Mouse (Mus musculus): ENCODE results near the gene Fcho2.

Fcho2 gene

DNA sequence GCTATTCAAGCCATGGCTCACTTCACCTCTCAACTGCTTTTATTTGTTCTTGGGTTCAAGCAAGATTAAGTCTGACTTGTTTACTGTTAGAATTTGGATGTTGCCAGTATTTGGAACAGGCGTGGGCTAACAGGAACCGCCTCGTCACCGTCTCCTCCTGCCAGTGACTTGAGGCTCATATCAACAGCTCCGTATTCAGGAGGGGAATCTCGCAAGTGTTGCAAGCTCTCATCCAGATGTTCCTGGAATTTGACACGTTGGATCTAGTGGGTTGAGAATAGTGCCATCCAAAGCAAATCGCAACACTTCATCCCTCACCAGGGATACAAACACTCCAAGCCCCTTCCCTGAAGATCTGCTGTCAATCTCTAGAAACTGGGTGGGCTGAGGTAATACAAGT is 105.0 kb downstream of the Fcho2 start:
- peak; percentile 34 to 71 for DNase-seq

DNA sequence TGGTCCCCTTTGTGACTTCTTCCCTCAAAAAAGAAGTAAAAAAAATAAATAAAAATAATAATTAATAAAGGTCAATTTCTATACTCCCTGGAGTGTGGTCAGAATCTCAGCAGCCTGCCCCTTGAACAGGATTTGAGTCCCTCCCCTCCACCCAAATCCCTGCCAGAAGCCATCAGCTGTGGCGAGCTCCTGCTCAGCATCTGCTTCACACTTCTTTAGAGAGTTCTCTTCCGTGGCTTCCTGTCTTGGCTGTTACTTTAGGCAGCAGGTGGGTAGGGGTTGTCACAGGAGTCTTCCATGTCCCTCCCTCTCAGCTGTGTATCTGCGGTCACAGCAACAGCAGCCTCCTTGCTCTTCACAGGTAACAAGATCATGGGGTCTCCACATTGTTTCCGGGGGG is 109.7 kb downstream of the Fcho2 start:
- DNase-seq: no peak

GRCm38 (mm10) chr13:98703786-98704185 is 111.5 kb downstream of the Fcho2 start:
- DNase-seq: no peak

GRCm38 (mm10) chr13:98702361-98702760 is 112.9 kb downstream of the Fcho2 start:
- DNase-seq: no peak

GRCm38 (mm10) chr13:98701309-98701675 is 114.0 kb downstream of the Fcho2 start:
- DNase-seq: no peak

- no peak for DNase-seq
Observed at GRCm38 (mm10) chr13:98700661-98701308, 114.5 kb downstream of the Fcho2 start.

DNA sequence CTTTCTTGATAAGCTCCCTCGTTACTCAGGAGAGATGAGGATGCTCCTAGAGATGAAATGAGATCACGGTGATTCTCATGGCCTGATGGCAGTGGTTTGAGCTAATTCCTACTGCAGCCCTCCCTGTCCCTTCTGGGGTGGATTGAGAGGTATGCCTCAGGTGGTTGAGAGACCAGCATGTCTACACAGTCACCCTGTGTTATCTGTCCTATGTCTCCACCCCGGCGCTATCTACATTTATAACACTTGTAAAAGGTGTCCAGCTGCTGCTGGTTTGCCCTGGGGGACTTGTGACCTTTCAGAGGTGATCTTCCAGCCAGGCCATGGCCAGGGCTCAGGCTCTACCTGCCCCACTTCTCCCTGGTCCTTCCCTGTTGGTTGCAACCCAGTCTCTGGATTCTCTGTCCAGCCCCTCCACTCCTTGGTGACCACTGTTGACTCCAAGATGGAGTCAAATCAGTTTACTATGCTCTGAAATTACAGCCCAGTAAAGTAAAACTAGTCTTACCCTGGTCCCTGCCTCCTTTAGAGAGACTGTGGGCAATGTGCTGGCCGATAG is 115.2 kb downstream of the Fcho2 start:
- no peak for DNase-seq

GRCm38 (mm10) chr13:98699051-98699744 is 116.1 kb downstream of the Fcho2 start:
- DNase-seq: peak in 1 of 2 experiments; percentile 57

DNA sequence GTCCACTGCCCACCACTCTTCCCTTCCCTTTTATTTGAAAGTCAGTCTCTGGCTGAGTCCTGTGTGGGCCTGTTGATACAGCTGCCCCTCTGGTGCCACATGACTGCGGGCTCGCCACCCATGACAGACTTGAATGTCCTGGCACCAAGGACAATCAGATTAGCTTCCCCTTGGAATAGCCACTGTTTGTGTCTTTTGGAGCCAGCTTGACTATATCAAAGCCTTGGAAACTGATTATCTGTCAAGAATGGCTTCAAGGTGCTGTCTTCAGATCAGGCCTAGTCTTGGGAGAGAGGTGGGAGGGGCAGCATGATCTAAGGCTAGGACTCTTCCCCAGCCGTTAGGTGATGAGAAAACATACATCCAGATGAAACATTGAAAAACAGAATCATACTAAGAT is 118.5 kb downstream of the Fcho2 start:
- DNase-seq: peak in 1 of 2 experiments; percentile 45

- peak; percentile 51 to 64 for DNase-seq
Observed at GRCm38 (mm10) chr13:98695546-98695945, 119.7 kb downstream of the Fcho2 start.

DNA sequence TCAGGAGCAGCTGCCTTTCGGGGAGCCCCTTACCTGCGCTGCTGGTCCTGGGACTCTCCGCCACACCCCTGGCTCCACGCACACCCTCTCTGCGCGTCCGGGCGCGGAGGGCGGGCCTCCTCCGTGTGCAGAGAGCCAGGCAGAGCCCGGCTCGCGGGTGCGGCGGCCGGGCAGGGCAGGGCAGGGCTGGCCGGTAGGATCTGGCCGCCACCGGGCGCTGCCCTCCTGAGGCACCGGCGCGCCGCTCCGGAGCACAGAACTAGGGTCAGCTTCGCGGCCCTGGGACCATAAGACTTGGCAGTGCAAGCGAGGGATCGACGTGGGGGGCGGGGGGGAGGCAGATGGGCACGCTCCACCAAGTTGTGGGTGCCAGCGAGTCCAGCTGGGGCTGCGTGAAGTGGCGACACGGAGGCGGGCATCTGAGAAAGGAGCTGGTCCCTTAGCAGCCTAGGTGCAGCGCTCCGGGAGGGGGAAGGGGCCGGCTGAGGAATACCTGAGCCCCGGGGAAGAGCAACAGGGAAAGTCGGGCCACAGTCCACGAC is 120.4 kb downstream of the Fcho2 start, which contains the start of gene Tmem171:
Tmem171 (minus strand) TSS at position 62 of the 542 bp plus-strand sequence.
- peak; percentile 45 to 69 for DNase-seq

DNA sequence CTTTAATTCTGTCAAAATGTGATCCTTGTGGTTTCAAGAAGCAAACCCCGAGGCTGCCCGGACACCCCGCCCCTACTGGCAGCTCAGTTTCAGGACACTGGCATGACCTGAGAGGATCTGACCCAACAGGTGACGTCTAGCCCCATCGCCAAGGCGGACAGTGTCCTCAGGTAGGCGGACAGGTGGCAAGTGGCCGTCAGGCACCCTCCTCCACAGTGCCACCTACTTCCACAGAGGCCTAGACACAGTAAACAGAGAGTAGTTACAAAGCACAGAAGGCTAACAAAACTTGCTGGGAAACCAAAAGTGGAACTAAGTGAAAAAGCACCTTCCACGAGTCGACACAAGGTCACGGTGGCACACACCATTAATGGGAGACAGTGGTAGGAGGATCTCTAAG is 121.9 kb downstream of the Fcho2 start:
- DNase-seq: peak in 1 of 2 experiments; percentile 25

DNA sequence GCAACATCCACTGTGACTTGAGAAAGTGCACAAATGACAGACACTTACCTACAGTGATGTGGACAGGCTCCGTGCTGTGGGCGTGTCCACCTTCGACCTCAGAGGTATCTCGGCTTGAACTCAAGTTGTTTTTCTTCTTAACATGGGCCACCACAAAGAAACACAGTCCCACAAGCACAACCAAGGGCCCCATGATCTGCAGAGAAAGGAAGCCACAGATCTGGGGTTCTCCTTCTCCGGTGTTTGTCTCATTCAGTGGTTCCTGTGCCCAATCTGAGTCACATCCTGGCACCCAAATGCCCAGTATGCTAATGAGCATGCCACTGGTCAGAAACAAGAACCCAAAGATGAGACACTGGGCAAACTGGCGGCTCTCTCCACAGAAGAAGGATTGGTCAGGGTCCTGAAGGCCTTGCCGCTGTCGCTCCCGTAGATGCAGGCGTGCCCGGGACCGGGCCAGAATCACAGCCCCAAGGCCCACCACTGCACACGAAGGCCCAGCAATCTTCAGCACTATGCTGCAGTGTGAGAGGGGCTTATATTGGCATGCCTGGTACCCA is 123.2 kb downstream of the Fcho2 start:
- DNase-seq: no peak

GRCm38 (mm10) chr13:98690886-98691285 is 124.4 kb downstream of the Fcho2 start:
- DNase-seq: no peak

DNA sequence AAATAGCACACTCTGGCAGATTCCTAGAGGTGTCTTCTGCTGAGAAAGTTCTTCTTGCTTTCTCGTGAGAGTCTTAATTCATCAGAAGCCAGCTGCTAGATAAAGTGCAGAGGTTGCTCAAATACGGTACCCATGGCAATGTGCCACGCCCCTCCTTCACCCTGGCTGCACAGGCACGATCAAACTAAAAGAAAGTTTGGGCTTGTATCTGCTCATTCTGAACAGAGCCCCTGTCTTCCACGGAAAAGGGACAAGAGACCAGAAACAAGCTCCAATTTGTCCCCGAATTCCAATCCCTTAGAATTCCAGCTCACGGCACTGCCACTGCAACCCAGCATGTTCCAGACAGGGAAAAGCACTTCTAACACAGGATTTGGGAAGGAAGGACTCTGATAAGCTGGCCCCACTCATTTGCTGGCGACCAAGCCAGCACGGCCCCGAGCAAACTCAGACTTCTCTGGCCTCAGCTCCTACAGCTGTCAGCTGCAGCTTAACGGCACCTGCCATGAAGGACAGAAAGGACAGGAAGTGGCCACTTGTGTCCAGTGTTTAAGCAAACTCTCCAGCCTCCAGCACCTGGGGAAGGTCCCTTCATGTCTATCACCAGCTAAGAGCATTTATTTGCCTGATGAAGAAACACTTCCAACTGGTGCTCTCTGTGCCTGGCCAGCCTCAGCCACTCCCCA is 125.5 kb downstream of the Fcho2 start:
- DNase-seq: peak; percentile 29 to 56

- DNase-seq: no peak
Observed at GRCm38 (mm10) chr13:98687931-98688330, 127.3 kb downstream of the Fcho2 start.

- no peak for DNase-seq
Observed at GRCm38 (mm10) chr13:98684144-98684900, 130.9 kb downstream of the Fcho2 start.

- DNase-seq: no peak
Observed at GRCm38 (mm10) chr13:98683412-98683811, 131.8 kb downstream of the Fcho2 start.

DNA sequence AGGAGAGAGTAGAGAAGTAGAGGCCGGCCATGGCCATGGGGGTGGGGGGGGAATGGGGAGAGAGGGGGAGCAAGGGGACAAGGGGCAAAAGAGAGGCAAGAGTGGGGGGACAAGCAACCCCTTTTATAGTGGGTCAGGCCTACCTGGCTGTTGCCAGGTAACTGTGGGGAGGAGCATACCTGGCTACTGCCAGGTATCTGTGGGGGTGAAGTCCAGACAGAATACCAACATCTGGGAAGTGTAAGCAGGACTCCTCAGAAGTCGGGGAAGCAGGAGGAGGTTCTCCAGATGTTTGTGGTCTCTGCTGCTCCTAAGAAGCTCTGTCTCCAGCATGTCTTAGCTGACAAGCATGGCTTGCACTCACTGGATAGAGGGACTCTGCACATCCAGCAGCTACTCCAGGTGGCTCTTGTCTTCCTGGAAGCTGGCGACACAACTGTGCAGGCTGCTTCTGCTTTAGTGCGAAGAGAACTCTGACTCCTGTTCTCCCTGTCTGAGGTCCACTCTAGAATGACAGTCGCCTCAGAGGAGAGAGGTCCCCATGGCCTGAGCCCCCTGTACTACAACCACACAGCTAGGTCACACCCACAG is 134.7 kb downstream of the Fcho2 start:
- DNase-seq: no peak

- no peak for DNase-seq
Observed at GRCm38 (mm10) chr13:98679631-98680041, 135.6 kb downstream of the Fcho2 start.

DNA sequence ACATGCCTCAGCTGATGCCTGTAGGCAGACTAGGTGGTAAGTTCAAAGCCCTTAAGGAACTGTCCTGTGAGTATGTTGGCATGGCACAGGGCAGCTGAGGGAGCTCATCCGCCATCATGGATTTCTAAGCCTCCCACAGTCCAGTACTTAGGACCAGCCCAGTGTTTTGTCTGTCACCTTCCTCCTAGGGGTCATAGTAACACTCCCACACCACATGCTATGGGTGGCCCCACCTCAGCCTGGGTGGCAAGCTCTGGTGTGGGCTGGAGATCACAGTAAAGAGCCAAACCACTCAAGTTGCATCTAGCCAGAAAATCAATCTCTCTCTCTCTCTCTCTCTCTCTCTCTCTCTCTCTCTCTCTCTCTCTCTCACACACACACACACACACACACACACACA is 136.0 kb downstream of the Fcho2 start:
- no peak for DNase-seq

DNA sequence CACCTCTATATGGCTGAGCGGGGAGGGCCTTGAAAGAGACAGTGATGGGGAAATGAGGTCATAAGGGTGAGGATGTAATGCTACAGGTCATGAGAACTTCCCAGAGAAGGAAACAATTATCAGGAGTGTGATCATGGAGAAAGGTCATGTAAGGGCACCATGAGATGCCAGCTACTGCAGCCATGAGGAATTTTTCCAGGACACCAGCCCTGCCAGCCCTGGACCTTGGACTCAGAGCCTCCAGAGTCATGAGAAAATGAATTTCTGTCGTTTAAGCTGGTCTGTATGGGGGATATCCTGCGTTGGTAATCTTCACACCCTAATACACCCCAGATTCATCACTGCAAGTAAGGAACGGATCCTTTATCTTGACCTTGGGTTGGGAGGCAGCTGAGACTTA is 141.3 kb downstream of the Fcho2 start:
- DNase-seq: no peak
